In the genomic region with DNA sequence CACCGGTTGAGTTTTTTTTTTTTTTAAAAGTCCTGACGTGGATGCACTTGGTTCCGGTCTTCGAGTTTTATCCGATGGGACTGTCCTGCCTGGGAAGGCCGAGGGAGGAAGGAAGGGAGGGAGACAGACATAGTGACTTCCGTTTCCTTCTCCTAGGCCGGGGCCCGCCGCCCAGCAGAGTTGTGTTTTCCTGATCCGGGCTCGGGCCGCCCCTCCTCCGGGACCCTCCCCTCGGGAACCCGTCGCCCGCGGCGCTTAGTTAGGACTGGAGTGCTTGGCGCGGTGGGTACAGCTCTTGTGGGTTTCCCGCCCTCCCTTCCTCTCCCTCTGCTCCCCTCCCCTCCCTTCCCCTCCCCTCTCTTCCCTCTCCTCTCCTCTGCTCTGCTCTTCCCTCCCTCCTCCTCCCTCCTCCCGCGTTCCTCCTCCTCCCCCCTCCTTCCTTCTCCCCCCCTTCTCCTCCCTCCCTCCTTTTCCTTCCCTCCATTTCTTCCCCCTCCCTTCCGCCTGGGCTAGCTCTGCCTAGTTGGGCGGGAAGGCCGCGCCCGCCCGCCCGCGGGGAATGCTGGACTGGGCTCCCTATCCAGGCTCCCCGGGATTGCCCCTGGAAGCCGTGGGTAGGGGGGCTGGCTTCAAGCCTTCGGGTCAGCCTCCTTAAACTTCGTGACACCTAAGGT, we compare ENCODE assay signal across 8 mouse cellular contexts. TPM values are rescaled to one million over a fixed set of nuclear protein-coding genes. Genes with fewer than 3 reads are reported as not detected.
DNase-seq lines count a peak whose midpoint lies in the region.

No protein-coding gene starts in this region.

- peak; percentile 85 to 93 for DNase-seq in adrenal gland, adult (ENCODE audit: inconsistent age in 2 of 2, low spot score in 1 of 2)
- DNase-seq in embryo, embryonic 10 days (ENCODE audit: low spot score), result peak; percentile 75
- peak; percentile 71 for DNase-seq in gastrocnemius, postnatal 10 days
- DNase-seq in induced T-regulatory cell, adult 2 months (ENCODE audit: low read depth), result peak; percentile 66
- DNase-seq in left cerebral cortex, adult 9 months (ENCODE audit: low spot score in 2 of 2), result peak; percentile 46 to 60
- peak; percentile 49 to 60 for DNase-seq in right cerebral cortex, adult 2 months (ENCODE audit: low spot score in 2 of 2)
- peak; percentile 73 for DNase-seq in urinary bladder, postnatal 14 days (ENCODE audit: low spot score)

- no peaks in the 10 kb centered on the region for H3K9me3 ChIP-seq in megakaryocyte, embryonic 14.5 days

- peaks cover 11% of the 10 kb centered on the region for H3K4me1 ChIP-seq in megakaryocyte, embryonic 14.5 days

- H3K36me3 ChIP-seq in megakaryocyte, embryonic 14.5 days (replicated peaks; ENCODE audit: low read length), result peaks cover 12% of the 10 kb centered on the region

- peak overlapping the region; percentile 93 for H3K4me3 ChIP-seq in megakaryocyte, embryonic 14.5 days (replicated peaks)

- H3K27me3 ChIP-seq in megakaryocyte, embryonic 14.5 days (replicated peaks), result no peaks in the 10 kb centered on the region

RNA-seq across cellular contexts. Expression of a gene that starts 8.9 kb away (rescaled TPM):
- total RNA-seq in gastrocnemius, postnatal 10 days (2021), result 10 to 100 TPM; 24.2 to 28.1 TPM
- polyA plus RNA-seq in megakaryocyte, embryonic 14.5 days (2012; ENCODE audit: insufficient read depth, low replicate concordance), result 2.0 and 5.8 TPM in 2 replicates

Comparison
In these comparisons a context has a peak if more than half of its experiments do, and no peak if none do; other contexts are left out.
1. Peak in every context shown above with its lines: DNase-seq and H3K4me3 ChIP-seq.